Mouse (Mus musculus) liver, embryonic 14.5 days (tissue): ENCODE data around the gene Pwp2.

Experiments
- CTCF ChIP-seq: IDR thresholded peaks from 2 replicates; pipeline ENCODE4 v1.5.1; 2016; ENCODE audit warnings: antibody characterized with exemption, low read depth, control low read depth
- EP300 ChIP-seq: IDR thresholded peaks from 2 replicates; pipeline ENCODE4 v1.6.1; 2016; ENCODE audit warnings: antibody characterized with exemption, low read depth

- no peak for TF ChIP-seq CTCF
- TF ChIP-seq EP300 = no peak
Measured at GRCm38 (mm10) chr10:78156926-78157325, 28.0 kb downstream of the Pwp2 start.
